Mouse (Mus musculus): Measurements from ENCODE around the gene Itga3. TPM values are rescaled to one million over a fixed set of nuclear protein-coding genes. Genes with fewer than 3 reads are reported as not detected.

The Itga3 gene
- polyA plus RNA-seq, 1 experiment from 2014 or later, result 11.5 TPM

DNA sequence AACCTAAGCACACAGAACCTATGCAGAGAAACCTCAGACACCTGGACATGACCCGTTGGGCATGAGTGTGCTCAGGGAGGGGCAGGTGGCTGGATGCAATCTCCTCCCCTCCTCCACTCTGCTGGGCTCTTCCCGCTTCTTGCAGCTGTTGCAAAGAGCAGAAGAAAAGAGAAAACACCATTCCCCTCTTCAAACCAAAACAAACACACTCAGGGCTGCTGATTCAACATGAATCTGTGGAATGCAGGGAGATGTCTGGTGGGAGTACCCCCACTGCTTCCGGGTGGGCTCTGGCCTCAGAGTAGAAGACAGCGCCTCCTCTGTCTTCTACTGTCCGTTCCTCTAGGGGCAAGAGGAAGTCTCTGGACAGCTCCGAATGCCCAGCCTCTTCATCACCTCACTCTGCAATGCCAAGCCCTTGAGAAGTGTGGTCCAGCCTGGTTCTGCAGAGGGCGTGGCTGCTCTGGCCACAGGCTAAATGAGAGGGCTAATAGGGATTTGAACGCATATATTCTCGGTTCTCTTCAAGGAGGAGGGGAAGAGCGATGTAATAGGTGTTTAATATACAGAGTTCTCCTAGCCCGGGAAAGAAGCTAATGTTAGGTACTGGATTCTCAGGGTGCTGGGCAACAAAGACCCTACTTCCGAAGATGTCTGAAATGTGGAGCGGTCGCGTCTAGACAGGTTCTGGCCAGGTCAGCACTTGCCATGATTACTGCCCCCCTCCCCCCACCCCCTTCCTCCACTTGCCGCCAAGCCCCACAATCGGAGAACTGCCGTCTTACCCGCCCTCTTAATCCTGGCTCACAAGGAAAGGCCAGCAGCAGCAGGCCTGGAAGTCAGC is 1.2 kb downstream of the Itga3 start:
- WGBS, result 5% methylated on average over 19 of the region's 19 CpGs
- peak; percentile 43 for DNase-seq (ENCODE audit: low spot score)
- Histone ChIP-seq H3K27ac (replicated peaks) (peak overlapping the region; percentile 82), H3K4me1 (peaks cover 91% of the 10 kb centered on the region), H3K4me3 (peak overlapping the region; percentile 73), H3K27me3 (replicated peaks; ENCODE audit: low read depth, poor library complexity, severe bottlenecking) (peaks cover 76% of the 10 kb centered on the region), H3K36me3 (replicated peaks) (no peaks in the 10 kb centered on the region), H3K9me3 (no peaks in the 10 kb centered on the region)

GRCm38 (mm10) chr11:95074694-95075093 is 1.9 kb downstream of the Itga3 start:
- Histone ChIP-seq H3K4me1 (peaks cover 89% of the 10 kb centered on the region), H3K27ac (replicated peaks) (no peak overlapping the region; the same call in 1 of the 2 replicates), H3K27me3 (replicated peaks; ENCODE audit: low read depth, poor library complexity, severe bottlenecking) (peaks cover 71% of the 10 kb centered on the region), H3K4me3 (peak overlapping the region; percentile 73), H3K9me3 (no peaks in the 10 kb centered on the region), H3K36me3 (replicated peaks) (no peaks in the 10 kb centered on the region)
- DNase-seq (ENCODE audit: low spot score), result no peak
- WGBS, result 76% methylated on average over 4 of the region's 4 CpGs

GRCm38 (mm10) chr11:95073835-95074234 is 2.8 kb downstream of the Itga3 start:
- WGBS, result 79% methylated on average over 4 of the region's 4 CpGs
- peaks cover 62% of the 10 kb centered on the region for H3K27me3 ChIP-seq (replicated peaks; ENCODE audit: low read depth, poor library complexity, severe bottlenecking)
- H3K4me1 ChIP-seq, result peaks cover 87% of the 10 kb centered on the region

DNA sequence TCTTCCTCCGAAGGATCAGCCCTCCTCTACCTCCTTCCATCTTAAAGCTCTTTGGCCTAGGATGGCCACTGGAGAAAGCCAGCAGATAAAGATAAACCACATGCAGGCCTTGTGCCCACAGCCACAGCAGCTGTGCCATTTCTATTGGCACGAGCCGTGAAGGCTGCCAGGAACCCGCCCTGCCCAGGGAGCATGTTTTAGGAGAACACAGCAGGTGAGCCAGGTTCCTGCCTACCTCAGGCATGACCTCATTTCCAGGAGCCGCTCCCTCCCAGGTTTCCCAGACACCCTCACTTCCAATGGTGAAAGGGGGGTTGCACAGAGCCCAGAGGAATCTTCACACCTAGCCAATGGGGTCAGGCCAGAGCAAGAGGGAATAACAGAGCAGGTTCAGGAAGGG is 3.8 kb downstream of the Itga3 start:
- H3K27me3 ChIP-seq (replicated peaks; ENCODE audit: low read depth, poor library complexity, severe bottlenecking), result peaks cover 52% of the 10 kb centered on the region
- H3K9me3 ChIP-seq, result no peaks in the 10 kb centered on the region
- H3K36me3 ChIP-seq (replicated peaks), result no peaks in the 10 kb centered on the region
- H3K4me1 ChIP-seq, result peaks cover 79% of the 10 kb centered on the region
- 73% methylated on average over 5 of the region's 5 CpGs for WGBS
- H3K27ac ChIP-seq (replicated peaks), result no peak overlapping the region
- no peak overlapping the region for H3K4me3 ChIP-seq
- no peak for DNase-seq (ENCODE audit: low spot score)

More at GRCm38 (mm10) chr11:95073835-95074234, 2.8 kb downstream of the Itga3 start:
- DNase-seq (ENCODE audit: low spot score), result no peak
- H3K9me3 ChIP-seq, result no peaks in the 10 kb centered on the region
- no peak overlapping the region for H3K4me3 ChIP-seq
- H3K27ac ChIP-seq (replicated peaks), result no peak overlapping the region; the same call in 1 of the 2 replicates
- H3K36me3 ChIP-seq (replicated peaks), result no peaks in the 10 kb centered on the region

GRCm38 (mm10) chr11:95072136-95072535 is 4.5 kb downstream of the Itga3 start:
- H3K4me1 ChIP-seq, result peaks cover 74% of the 10 kb centered on the region
- no peak for DNase-seq (ENCODE audit: low spot score)
- peak overlapping the region; percentile 54; the same call in 1 of the 2 replicates for H3K27ac ChIP-seq (replicated peaks)
- H3K36me3 ChIP-seq (replicated peaks), result peaks cover 3% of the 10 kb centered on the region; the same call in 1 of the 2 replicates
- peaks cover 45% of the 10 kb centered on the region for H3K27me3 ChIP-seq (replicated peaks; ENCODE audit: low read depth, poor library complexity, severe bottlenecking)
- no peak overlapping the region for H3K4me3 ChIP-seq
- 68% methylated on average over 8 of the region's 8 CpGs for WGBS
- no peaks in the 10 kb centered on the region for H3K9me3 ChIP-seq

GRCm38 (mm10) chr11:95071266-95071665 is 5.3 kb downstream of the Itga3 start:
- H3K27me3 ChIP-seq (replicated peaks; ENCODE audit: low read depth, poor library complexity, severe bottlenecking), result peaks cover 36% of the 10 kb centered on the region
- peaks cover 6% of the 10 kb centered on the region; the same call in 1 of the 2 replicates for H3K36me3 ChIP-seq (replicated peaks)
- no peak overlapping the region for H3K4me3 ChIP-seq
- peaks cover 65% of the 10 kb centered on the region for H3K4me1 ChIP-seq
- H3K27ac ChIP-seq (replicated peaks), result 0 out of 2 replicates have a peak overlapping the region, but pooled peaks have one; percentile 40
- H3K9me3 ChIP-seq, result no peaks in the 10 kb centered on the region
- WGBS, result 54% methylated on average over 7 of the region's 7 CpGs
- no peak for DNase-seq (ENCODE audit: low spot score)

GRCm38 (mm10) chr11:95070140-95071107 is 6.2 kb downstream of the Itga3 start:
- Histone ChIP-seq H3K27me3 (replicated peaks; ENCODE audit: low read depth, poor library complexity, severe bottlenecking) (peaks cover 28% of the 10 kb centered on the region), H3K27ac (replicated peaks) (0 out of 2 replicates have a peak overlapping the region, but pooled peaks have one; percentile 24), H3K36me3 (replicated peaks) (peaks cover 12% of the 10 kb centered on the region), H3K4me3 (no peak overlapping the region), H3K9me3 (no peaks in the 10 kb centered on the region), H3K4me1 (peaks cover 57% of the 10 kb centered on the region)
- no peak for DNase-seq (ENCODE audit: low spot score)
- WGBS, result 60% methylated on average over 8 of the region's 8 CpGs

GRCm38 (mm10) chr11:95069226-95069957 is 7.2 kb downstream of the Itga3 start:
- H3K27ac ChIP-seq (replicated peaks), result no peak overlapping the region
- H3K27me3 ChIP-seq (replicated peaks; ENCODE audit: low read depth, poor library complexity, severe bottlenecking), result peaks cover 18% of the 10 kb centered on the region
- WGBS, result 85% methylated on average over 10 of the region's 10 CpGs
- no peak for DNase-seq (ENCODE audit: low spot score)
- no peaks in the 10 kb centered on the region for H3K9me3 ChIP-seq
- peaks cover 47% of the 10 kb centered on the region for H3K4me1 ChIP-seq
- H3K4me3 ChIP-seq, result no peak overlapping the region
- H3K36me3 ChIP-seq (replicated peaks), result peaks cover 14% of the 10 kb centered on the region

- no peak overlapping the region for H3K27ac ChIP-seq (replicated peaks)
- peak; percentile 29 for DNase-seq (ENCODE audit: low spot score)
Measured at GRCm38 (mm10) chr11:95056768-95057501, 19.7 kb downstream of the Itga3 start.

DNA sequence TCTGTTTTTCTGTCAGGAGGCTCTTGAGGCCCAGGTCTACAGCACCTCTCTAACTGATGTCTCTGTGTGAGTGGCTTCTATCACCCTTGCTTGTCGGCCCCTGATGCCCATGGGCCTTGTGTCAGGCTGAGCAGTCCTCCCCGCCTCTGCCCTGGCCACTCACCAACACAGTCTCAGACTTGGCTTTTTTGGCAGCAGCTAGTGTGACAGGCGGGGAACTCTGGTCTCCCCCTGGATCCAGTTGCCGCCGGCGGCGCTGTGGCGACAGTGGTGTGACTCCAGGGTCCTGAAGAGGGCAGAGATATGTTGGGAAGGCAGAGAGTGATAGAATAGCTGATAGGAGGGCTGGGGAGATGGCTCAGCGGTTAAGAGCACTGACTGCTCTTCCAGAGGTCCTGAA is 23.5 kb downstream of the Itga3 start:
- H3K9me3 ChIP-seq, result no peaks in the 10 kb centered on the region
- peaks cover 27% of the 10 kb centered on the region for H3K27me3 ChIP-seq (replicated peaks; ENCODE audit: low read depth, poor library complexity, severe bottlenecking)
- 77% methylated on average over 9 of the region's 9 CpGs for WGBS
- H3K4me1 ChIP-seq, result peaks cover 15% of the 10 kb centered on the region
- H3K27ac ChIP-seq (replicated peaks), result 0 out of 2 replicates have a peak overlapping the region, but pooled peaks have one; percentile 7
- peaks cover 37% of the 10 kb centered on the region for H3K36me3 ChIP-seq (replicated peaks)
- no peak overlapping the region for H3K4me3 ChIP-seq
- DNase-seq (ENCODE audit: low spot score), result no peak

More at GRCm38 (mm10) chr11:95056768-95057501, 19.7 kb downstream of the Itga3 start:
- Histone ChIP-seq H3K4me1 (peaks cover 15% of the 10 kb centered on the region), H3K36me3 (replicated peaks) (peaks cover 63% of the 10 kb centered on the region), H3K4me3 (peak overlapping the region; percentile 34), H3K9me3 (no peaks in the 10 kb centered on the region), H3K27me3 (replicated peaks; ENCODE audit: low read depth, poor library complexity, severe bottlenecking) (peaks cover 30% of the 10 kb centered on the region)
- 23% methylated on average over 19 of the region's 19 CpGs for WGBS

- DNase-seq (ENCODE audit: low spot score), result peak; percentile 75
- H3K4me1 ChIP-seq, result peaks cover 8% of the 10 kb centered on the region
- 59% methylated on average over 9 of the region's 9 CpGs for WGBS
- peaks cover 6% of the 10 kb centered on the region for H3K27me3 ChIP-seq (replicated peaks; ENCODE audit: low read depth, poor library complexity, severe bottlenecking)
- no peaks in the 10 kb centered on the region for H3K9me3 ChIP-seq
- no peak overlapping the region for H3K4me3 ChIP-seq
- H3K27ac ChIP-seq (replicated peaks), result no peak overlapping the region
- peaks cover 12% of the 10 kb centered on the region for H3K36me3 ChIP-seq (replicated peaks)
Measured at GRCm38 (mm10) chr11:95046980-95047680, 29.5 kb downstream of the Itga3 start.

All from embryonic facial prominence, embryonic 10.5 days (tissue).